Mouse (Mus musculus) MEL (cell line): ENCODE results near the gene Ehbp1l1. TPM values are rescaled to one million over a fixed set of nuclear protein-coding genes. Genes with fewer than 3 reads are reported as not detected.

ENCODE experiments used
- DNase-seq: peaks from one replicate; pipeline ENCODE4 v3.0.0; 2011; ENCODE audit warnings: low read depth, low spot score
- H3K27ac ChIP-seq: 2 replicates; pipeline ENCODE4 v1.5.1; 2012; ENCODE audit warnings: low read depth, mild to moderate bottlenecking, control low read depth, low read length, moderate library complexity; ENCODE audit not compliant: control insufficient read depth
- H3K27me3 ChIP-seq, 2 experiments: fragments of 150-350 bp in 1 of 2; sonication (generic) in 1 of 2; 2 replicates each; pipeline ENCODE4 v1.6.1; 2012; ENCODE audit warnings: low read length in 2 of 2, mild to moderate bottlenecking in 2 of 2, improper control_type of control experiment in 1 of 2, moderate library complexity in 1 of 2; ENCODE audit not compliant: insufficient read depth in 2 of 2, control insufficient read depth in 1 of 2
- H3K36me3 ChIP-seq, 2 experiments: 2 replicates each; pipeline ENCODE4 v1.6.1; 2012 to 2014; ENCODE audit warnings: low read length in 2 of 2, improper control_type of control experiment in 1 of 2, inconsistent platforms in 1 of 2, mild to moderate bottlenecking in 1 of 2; ENCODE audit not compliant: insufficient read depth in 2 of 2, control insufficient read depth in 1 of 2
- H3K4me1 ChIP-seq, 2 experiments: fragments of 150-350 bp in 1 of 2; sonication (generic) in 1 of 2; 2 replicates each; pipeline ENCODE4 v1.6.1; 2012; ENCODE audit warnings: low read length in 2 of 2, improper control_type of control experiment in 1 of 2, mild to moderate bottlenecking in 1 of 2; ENCODE audit not compliant: insufficient read depth in 2 of 2, control insufficient read depth in 1 of 2
- H3K4me3 ChIP-seq, 2 experiments: fragments of 150-350 bp in 1 of 2; sonication (generic) in 1 of 2; 2 replicates each; pipeline ENCODE4 v1.5.1; 2012; ENCODE audit warnings: low read depth in 2 of 2, low read length in 2 of 2, mild to moderate bottlenecking in 2 of 2, moderate library complexity in 2 of 2, control low read depth in 1 of 2, improper control_type of control experiment in 1 of 2; ENCODE audit not compliant: control insufficient read depth in 1 of 2, insufficient read depth in 1 of 2
- H3K79me2 ChIP-seq: 2 replicates; pipeline ENCODE4 v1.6.1; 2012; ENCODE audit warnings: mild to moderate bottlenecking, low read length, moderate library complexity; ENCODE audit not compliant: control insufficient read depth, poor library complexity, insufficient read depth
- H3K9ac ChIP-seq: 2 replicates; pipeline ENCODE4 v1.6.1; 2012; ENCODE audit warnings: low read depth, mild to moderate bottlenecking, control low read depth, low read length, moderate library complexity; ENCODE audit not compliant: control insufficient read depth, poor library complexity, severe bottlenecking
- H3K9me3 ChIP-seq: fragments of 150-350 bp; sonication (generic); replicated peaks from 2 replicates; pipeline ENCODE4 v1.6.1; 2012; ENCODE audit warnings: mild to moderate bottlenecking, low read length, improper control_type of control experiment, moderate library complexity; ENCODE audit not compliant: insufficient read depth
- CHD1 ChIP-seq: IDR thresholded peaks from 2 replicates; pipeline ENCODE4 v1.6.1; 2012; ENCODE audit warnings: low read depth, mild to moderate bottlenecking, inconsistent platforms, low read length, improper control_type of control experiment
- CHD2 ChIP-seq: IDR thresholded peaks from 2 replicates; pipeline ENCODE4 v1.6.1; 2011; ENCODE audit warnings: low read length, improper control_type of control experiment
- E2F4 ChIP-seq: IDR thresholded peaks from 2 replicates; pipeline ENCODE4 v1.6.1; 2011; ENCODE audit warnings: low read depth, low read length, improper control_type of control experiment, borderline replicate concordance
- ELF1 ChIP-seq: IDR thresholded peaks from 2 replicates; pipeline ENCODE4 v1.6.1; 2014; ENCODE audit warnings: low read depth, mild to moderate bottlenecking, inconsistent platforms, low read length, improper control_type of control experiment, moderate library complexity
- KAT2A ChIP-seq: conservative IDR thresholded peaks from 2 replicates; pipeline ENCODE4 v1.6.1; 2012; ENCODE audit warnings: low read depth, low read length, improper control_type of control experiment, inconsistent platforms
- MEF2A ChIP-seq: IDR thresholded peaks from 2 replicates; pipeline ENCODE4 v1.6.1; 2014; ENCODE audit warnings: low read depth, mild to moderate bottlenecking, inconsistent platforms, low read length, improper control_type of control experiment; ENCODE audit not compliant: poor library complexity, insufficient replicate concordance, severe bottlenecking; ENCODE audit errors: extremely low read depth
- MXI1 ChIP-seq: IDR thresholded peaks from 2 replicates; pipeline ENCODE4 v1.6.1; 2011; ENCODE audit warnings: mild to moderate bottlenecking, low read depth, low read length, improper control_type of control experiment
- MYB ChIP-seq: IDR thresholded peaks from 2 replicates; pipeline ENCODE4 v1.6.1; 2011; ENCODE audit warnings: mild to moderate bottlenecking, low read depth, low read length, improper control_type of control experiment
- MYC ChIP-seq: IDR thresholded peaks from 2 replicates; pipeline ENCODE4 v1.6.1; 2011; ENCODE audit warnings: low read depth, mild to moderate bottlenecking, low read length, improper control_type of control experiment, moderate library complexity
- NRF1 ChIP-seq: IDR thresholded peaks from 2 replicates; pipeline ENCODE4 v1.6.1; 2014; ENCODE audit warnings: low read depth, mild to moderate bottlenecking, inconsistent platforms, low read length, improper control_type of control experiment, moderate library complexity; ENCODE audit not compliant: poor library complexity, insufficient read depth, severe bottlenecking
- POLR2A ChIP-seq, 2 experiments: IDR thresholded peaks; 2 replicates each; pipeline ENCODE4 v1.6.1; 2011 to 2012; ENCODE audit warnings: low read length in 2 of 2, mild to moderate bottlenecking in 2 of 2, control low read depth in 1 of 2, improper control_type of control experiment in 1 of 2, low read depth in 1 of 2, moderate library complexity in 1 of 2; ENCODE audit not compliant: control insufficient read depth in 1 of 2, insufficient read depth in 1 of 2, poor library complexity in 1 of 2
- POLR2AphosphoS5 ChIP-seq: IDR thresholded peaks from 2 replicates; pipeline ENCODE4 v1.6.1; 2012; ENCODE audit warnings: low read depth, borderline replicate concordance, mild to moderate bottlenecking, inconsistent platforms, low read length, moderate library complexity, mixed read lengths
- RAD21 ChIP-seq: IDR thresholded peaks from 2 replicates; pipeline ENCODE4 v1.6.1; 2011; ENCODE audit warnings: mild to moderate bottlenecking, low read depth, low read length, improper control_type of control experiment
- SIN3A ChIP-seq: IDR thresholded peaks from 2 replicates; pipeline ENCODE4 v1.6.1; 2012; ENCODE audit warnings: low read length, improper control_type of control experiment, inconsistent platforms
- SMC3 ChIP-seq: IDR thresholded peaks from 2 replicates; pipeline ENCODE4 v1.6.1; 2011; ENCODE audit warnings: low read depth, low read length, improper control_type of control experiment
- TCF12 ChIP-seq: IDR thresholded peaks from 2 replicates; pipeline ENCODE4 v1.6.1; 2014; ENCODE audit warnings: low read depth, mild to moderate bottlenecking, inconsistent platforms, low read length, improper control_type of control experiment, moderate library complexity
- UBTF ChIP-seq: IDR thresholded peaks from 2 replicates; pipeline ENCODE4 v1.6.1; 2012; ENCODE audit warnings: low read depth, mild to moderate bottlenecking, inconsistent platforms, low read length, improper control_type of control experiment, moderate library complexity, borderline replicate concordance; ENCODE audit not compliant: insufficient read depth
- USF1 ChIP-seq: IDR thresholded peaks from 2 replicates; pipeline ENCODE4 v1.6.1; 2014; ENCODE audit warnings: low read depth, mild to moderate bottlenecking, inconsistent platforms, low read length, improper control_type of control experiment, moderate library complexity
- ZMIZ1 ChIP-seq: IDR thresholded peaks from 2 replicates; pipeline ENCODE4 v1.6.1; 2012; ENCODE audit warnings: low read depth, mild to moderate bottlenecking, inconsistent platforms, low read length, improper control_type of control experiment, moderate library complexity
- ZNF384 ChIP-seq: IDR thresholded peaks from 2 replicates; pipeline ENCODE4 v1.6.1; 2012; ENCODE audit warnings: low read depth, mild to moderate bottlenecking, inconsistent platforms, low read length, improper control_type of control experiment
- polyA plus RNA-seq, 2 experiments: library from polyadenylated mRNA; stranded (reverse) in 1 of 2; unstranded in 1 of 2; fragments of >175 nt in 1 of 2; fragments of >200 nt in 1 of 2; gene quantifications; 2 replicates each; pipeline versions ENCODE4 v1.2.1 to v1.2.4; 2012; ENCODE audit warnings: low replicate concordance in 2 of 2, low read depth in 1 of 2; ENCODE audit not compliant: insufficient read length in 2 of 2, insufficient read depth in 1 of 2, missing spikeins in 1 of 2
- total RNA-seq: library from RNA; depleted of rRNA; stranded (reverse); fragments of 300-350 nt; gene quantifications from 2 replicates; pipeline ENCODE4 v1.2.3, GENCODE M21; 2012

Ehbp1l1 gene
- total and polyA plus RNA-seq, 3 experiments, result 63.2 to 113 (median 77.3) TPM

- Histone ChIP-seq H3K9me3 (no peaks in the 10 kb centered on the region), H3K9ac (no peak overlapping the region), H3K4me3 (no peak overlapping the region), H3K4me1 (peaks cover 2 to 15% of the 10 kb centered on the region in 2 experiments; a peak in 3 of 4 replicates), H3K27me3 (no peaks in the 10 kb centered on the region), H3K36me3 (peaks cover 2 to 5% of the 10 kb centered on the region in 2 experiments; a peak in 1 of 4 replicates), H3K79me2 (peaks cover 29% of the 10 kb centered on the region), H3K27ac (no peak overlapping the region)
- no peak for TF ChIP-seq CHD1
- no peak for TF ChIP-seq E2F4
- no peak for TF ChIP-seq MYB
- TF ChIP-seq USF1, result no peak
- TF ChIP-seq MXI1, result no peak
- no peak for DNase-seq
These were observed 39.7 kb downstream of the Ehbp1l1 start for GRCm38 (mm10) chr19:5686437-5686836.

- H3K36me3 ChIP-seq, result peaks cover 2 to 3% of the 10 kb centered on the region in 2 experiments; a peak in 1 of 4 replicates
- no peak for DNase-seq
- no peak for TF ChIP-seq NRF1
- TF ChIP-seq KAT2A, result no peak
- no peak for TF ChIP-seq MEF2A
- TF ChIP-seq E2F4, result no peak
- TF ChIP-seq MYC, result no peak
- no peak for TF ChIP-seq ZMIZ1
- no peak for TF ChIP-seq RAD21
- TF ChIP-seq TCF12, result no peak
- TF ChIP-seq UBTF, result no peak
- no peak for TF ChIP-seq POLR2AphosphoS5
- TF ChIP-seq ELF1, result no peak
- TF ChIP-seq POLR2A (IDR thresholded peaks at IDR 0.05; ENCODE audit: control insufficient read depth in 1 of 2, insufficient read depth in 1 of 2, low read depth in 1 of 2, low read length in 2 of 2, poor library complexity in 1 of 2), result no peak
- TF ChIP-seq CHD2, result no peak
- TF ChIP-seq SIN3A, result no peak
- no peak for TF ChIP-seq ZNF384
- no peak for TF ChIP-seq SMC3
- no peaks in the 10 kb centered on the region for H3K27me3 ChIP-seq
- H3K9me3 ChIP-seq, result no peaks in the 10 kb centered on the region
- no peak overlapping the region for H3K27ac ChIP-seq
- H3K4me1 ChIP-seq, result peaks cover 2 to 10% of the 10 kb centered on the region in 2 experiments; a peak in 3 of 4 replicates
- H3K9ac ChIP-seq, result no peak overlapping the region
- H3K4me3 ChIP-seq, result no peak overlapping the region
- H3K79me2 ChIP-seq, result peaks cover 24% of the 10 kb centered on the region
These were observed 40.3 kb downstream of the Ehbp1l1 start for GRCm38 (mm10) chr19:5685861-5686260.
